Mouse (Mus musculus) 3T3-L1 (cell line): ENCODE measurements around the gene Jak2.
A peak's percentile ranks its signal among the peaks of the same experiment; 100 is the strongest.

ENCODE experiments used
- DNase-seq: peaks from one replicate; pipeline ENCODE4 v3.0.0-alpha.2; 2015; ENCODE audit warnings: low read depth, low spot score

Gene Jak2

GRCm38 (mm10) chr19:29251191-29251957 is at the start of gene Jak2:
Gene Jak2 (plus strand): TSS chr19:29251828.
- DNase-seq = peak; percentile 86

- DNase-seq = peak; percentile 23
Measured at GRCm38 (mm10) chr19:29203337-29203736, 48.3 kb upstream of the Jak2 start.

- no peak for DNase-seq
Measured at GRCm38 (mm10) chr19:29204583-29204982, 47.0 kb upstream of the Jak2 start.

- peak; percentile 22 for DNase-seq
Measured at GRCm38 (mm10) chr19:29205267-29205666, 46.4 kb upstream of the Jak2 start.

GRCm38 (mm10) chr19:29209898-29210297 is 41.7 kb upstream of the Jak2 start:
- DNase-seq = no peak

GRCm38 (mm10) chr19:29210319-29210718 is 41.3 kb upstream of the Jak2 start:
- DNase-seq = no peak

- DNase-seq = no peak
Measured at GRCm38 (mm10) chr19:29215811-29216509, 35.7 kb upstream of the Jak2 start.

- peak; percentile 29 for DNase-seq
Measured at GRCm38 (mm10) chr19:29221867-29222266, 29.8 kb upstream of the Jak2 start.

GRCm38 (mm10) chr19:29224968-29225367 is 26.7 kb upstream of the Jak2 start:
- DNase-seq = no peak

- DNase-seq = no peak
Measured at GRCm38 (mm10) chr19:29226996-29227395, 24.6 kb upstream of the Jak2 start.

- no peak for DNase-seq
Measured at GRCm38 (mm10) chr19:29227941-29228590, 23.6 kb upstream of the Jak2 start.

- DNase-seq = peak; percentile 32
Measured at GRCm38 (mm10) chr19:29228989-29229388, 22.6 kb upstream of the Jak2 start.

- DNase-seq = peak; percentile 29
Measured at GRCm38 (mm10) chr19:29232738-29233137, 18.9 kb upstream of the Jak2 start.

GRCm38 (mm10) chr19:29236658-29237385 is 14.8 kb upstream of the Jak2 start:
- DNase-seq = no peak

- DNase-seq = no peak
Measured at GRCm38 (mm10) chr19:29238171-29238570, 13.5 kb upstream of the Jak2 start.

GRCm38 (mm10) chr19:29239513-29240235 is 12.0 kb upstream of the Jak2 start:
- no peak for DNase-seq

- no peak for DNase-seq
Measured at GRCm38 (mm10) chr19:29240676-29241075, 11.0 kb upstream of the Jak2 start.

GRCm38 (mm10) chr19:29241581-29241980 is 10.0 kb upstream of the Jak2 start:
- DNase-seq = peak; percentile 70

- DNase-seq = peak; percentile 31
Measured at GRCm38 (mm10) chr19:29249933-29250332, 1.7 kb upstream of the Jak2 start.

GRCm38 (mm10) chr19:29251958-29252801 is 552 bp downstream of the Jak2 start:
- peak; percentile 61 for DNase-seq
